Mouse (Mus musculus): Measurements from ENCODE around the gene Dynll2.

Gene Dynll2

DNA sequence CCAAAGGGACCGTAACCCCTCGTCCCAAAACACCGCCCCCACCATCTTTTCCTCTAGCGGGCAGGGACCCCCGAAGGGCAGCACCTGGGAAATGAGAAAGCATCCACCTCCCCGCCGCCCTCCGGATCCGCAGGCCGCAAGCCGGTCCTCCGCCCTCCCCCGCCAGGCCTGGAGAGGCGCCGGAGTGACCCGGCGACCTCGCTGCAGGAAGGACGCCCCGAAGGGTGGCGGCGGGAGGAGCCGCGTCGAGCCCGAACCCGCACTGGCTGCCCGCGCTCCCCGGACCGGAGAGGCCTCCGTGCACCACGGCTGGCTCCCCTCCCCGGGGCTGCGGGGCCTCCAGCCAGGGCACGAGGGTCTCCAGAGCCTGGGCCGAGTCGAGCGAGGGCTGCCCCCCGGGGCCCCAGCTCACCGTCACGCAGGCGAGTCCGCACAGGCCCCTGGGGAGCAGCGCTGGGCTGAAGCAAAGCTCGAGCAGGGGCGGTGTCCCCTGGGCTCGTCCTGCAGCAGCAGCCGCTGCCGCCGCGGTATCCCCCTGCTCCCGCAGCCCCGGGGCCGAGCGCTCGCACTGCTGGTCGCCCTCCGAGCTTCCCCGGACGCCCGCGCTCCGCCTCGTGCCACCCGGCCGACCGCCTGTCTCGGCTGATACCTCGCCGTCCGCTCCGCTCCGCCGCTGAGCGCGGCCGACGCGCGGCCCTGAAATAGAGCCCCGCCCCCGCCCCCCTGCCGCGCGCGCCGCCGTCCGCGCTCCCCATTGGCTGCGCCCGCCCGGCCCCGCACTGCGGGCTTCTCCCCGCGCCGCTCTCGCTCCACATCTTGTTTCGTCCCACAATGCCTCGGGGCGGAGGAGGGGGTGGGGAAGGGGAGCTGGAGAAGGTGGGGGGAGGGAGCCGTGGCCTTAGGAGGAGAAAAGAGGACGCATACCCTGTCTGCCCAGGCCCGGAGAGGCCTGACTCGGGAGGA, at the start of gene Dynll2:
Gene Dynll2 (minus strand): TSS at position 703 of the 963 bp plus-strand sequence.
- DNase-seq (ENCODE audit: inconsistent age in 2 of 2, low spot score in 1 of 2), result peak; percentile 91 to 96

DNA sequence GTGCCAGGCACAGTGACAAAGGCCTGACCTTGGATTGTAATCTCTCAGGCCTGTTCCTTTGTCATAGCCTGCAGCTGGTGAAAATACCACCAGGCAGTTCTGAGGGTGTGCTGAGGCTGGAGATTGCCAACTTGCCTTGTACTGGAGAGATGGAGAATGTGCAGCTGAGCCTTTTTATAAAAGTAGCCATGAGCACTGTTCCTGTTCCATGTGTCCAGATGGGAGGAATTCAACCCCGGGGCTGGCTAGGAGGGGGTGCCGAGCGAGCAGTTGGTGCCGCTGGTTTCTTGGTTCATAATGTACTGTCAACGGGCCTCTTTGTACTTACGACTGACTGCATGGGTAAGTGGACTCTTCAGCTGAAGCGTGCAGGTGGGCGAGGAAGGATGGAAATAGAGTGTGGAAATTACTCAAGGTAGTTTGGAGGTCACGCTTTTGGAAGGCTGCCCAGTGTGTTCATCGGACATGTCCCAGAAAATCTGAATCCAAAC, 49.5 kb upstream of the Dynll2 start:
- peak in 1 of 2 experiments; percentile 74 for DNase-seq (ENCODE audit: inconsistent age in 2 of 2, low spot score in 1 of 2)

DNA sequence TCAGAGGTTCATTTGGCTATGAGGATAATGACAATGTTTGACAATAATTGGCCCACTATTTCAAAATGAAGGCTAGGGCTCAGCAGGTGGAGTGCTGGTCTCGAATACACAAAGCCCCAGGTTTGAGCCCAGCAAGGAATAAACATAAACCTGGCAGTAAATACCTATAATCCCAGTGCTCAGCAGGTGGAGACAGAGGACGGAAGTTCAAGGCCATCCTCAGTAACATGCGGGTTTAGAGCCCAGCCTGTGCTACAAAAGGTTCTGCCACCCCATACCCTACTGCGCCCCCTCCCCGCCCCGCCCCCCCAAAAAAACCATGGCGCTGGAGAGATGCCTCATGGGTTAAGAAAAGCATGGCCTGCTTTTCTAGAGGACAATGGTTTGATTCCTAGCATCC, 48.6 kb upstream of the Dynll2 start:
- no peak for DNase-seq (ENCODE audit: inconsistent age in 2 of 2, low spot score in 1 of 2)

DNA sequence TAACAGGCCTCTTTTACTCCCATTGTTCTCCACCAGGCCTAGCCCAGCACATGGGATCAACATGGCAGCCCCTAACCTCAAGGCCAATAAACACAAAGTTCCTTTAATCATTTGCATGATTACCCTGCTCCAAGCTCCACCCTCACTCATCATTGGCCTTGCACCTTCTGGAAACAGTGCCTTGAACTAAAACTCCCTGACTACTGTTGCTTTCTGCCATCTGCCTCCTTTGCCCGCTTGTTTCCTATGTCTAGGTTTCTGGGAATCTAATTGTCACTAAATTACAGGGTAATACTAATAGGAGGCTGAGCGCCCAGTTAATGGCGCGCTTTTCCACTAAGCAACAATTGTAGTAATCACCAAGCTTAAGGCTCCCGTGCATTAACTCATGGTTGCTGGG, 44.4 kb upstream of the Dynll2 start:
- no peak for DNase-seq (ENCODE audit: inconsistent age in 2 of 2, low spot score in 1 of 2)

DNA sequence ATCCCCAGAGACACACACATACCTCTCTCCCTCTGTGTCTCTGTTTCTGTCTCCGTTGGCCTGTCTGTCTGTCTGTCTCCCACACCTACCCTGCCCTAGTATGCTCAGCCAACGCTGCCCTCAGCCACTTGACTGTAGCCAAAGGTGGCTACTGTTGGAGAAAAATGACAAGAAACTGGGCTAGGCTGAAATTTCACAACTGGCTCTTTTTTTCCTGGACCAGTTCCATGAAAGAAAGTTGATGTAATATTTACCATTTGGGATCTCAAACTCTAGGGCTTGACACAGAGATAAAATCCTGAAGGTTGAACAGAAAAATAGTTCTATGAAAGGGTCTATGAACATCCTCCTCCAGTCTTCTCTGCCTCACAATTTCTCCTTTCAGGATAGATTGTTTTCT, 43.5 kb upstream of the Dynll2 start:
- peak in 1 of 2 experiments; percentile 43 for DNase-seq (ENCODE audit: inconsistent age in 2 of 2, low spot score in 1 of 2)

DNA sequence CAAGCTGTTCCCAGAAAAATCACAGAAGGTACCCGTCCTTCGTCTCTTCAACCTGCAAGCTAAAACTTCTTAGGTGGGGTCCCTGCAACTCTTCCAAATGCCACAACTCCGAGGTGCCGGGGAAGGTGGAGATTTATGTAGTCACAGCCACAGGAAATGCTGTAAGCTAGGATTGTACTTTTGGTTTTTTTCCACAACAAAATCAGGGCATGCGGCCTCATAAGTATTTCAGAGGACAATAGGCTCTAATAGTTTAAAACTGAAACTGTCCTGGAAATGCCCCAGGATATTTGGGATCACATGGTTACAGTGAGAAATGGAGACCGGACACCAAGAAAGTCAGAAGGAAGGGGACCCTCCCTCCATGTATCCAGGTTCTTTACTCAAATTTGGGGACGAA, 42.9 kb upstream of the Dynll2 start:
- DNase-seq (ENCODE audit: inconsistent age in 2 of 2, low spot score in 1 of 2), result peak in 1 of 2 experiments; percentile 50

DNA sequence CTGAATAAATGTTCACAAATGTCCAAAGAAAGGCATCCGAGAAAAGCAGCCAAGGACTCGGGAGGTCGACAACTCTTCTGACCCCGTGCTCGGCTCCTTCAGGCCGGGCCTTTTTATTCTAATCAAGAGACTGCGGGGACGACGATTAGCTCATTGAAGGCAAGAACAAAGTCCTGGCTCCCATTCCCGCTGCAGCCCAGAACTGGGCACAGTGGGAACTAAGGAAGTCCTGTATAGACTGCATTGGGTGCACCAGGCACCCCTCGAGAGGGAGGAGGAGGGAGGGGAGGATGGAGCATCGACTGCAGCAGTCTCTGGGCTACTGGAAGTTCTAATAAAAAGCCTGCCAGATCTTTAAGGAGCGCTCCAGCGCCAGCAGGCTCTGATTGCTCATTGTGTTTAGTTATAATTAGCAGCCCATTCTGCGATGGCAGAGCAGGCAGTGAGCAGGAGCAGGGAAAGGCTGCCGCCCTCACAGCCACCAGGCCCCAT, 40.9 kb upstream of the Dynll2 start:
- no peak for DNase-seq (ENCODE audit: inconsistent age in 2 of 2, low spot score in 1 of 2)

DNA sequence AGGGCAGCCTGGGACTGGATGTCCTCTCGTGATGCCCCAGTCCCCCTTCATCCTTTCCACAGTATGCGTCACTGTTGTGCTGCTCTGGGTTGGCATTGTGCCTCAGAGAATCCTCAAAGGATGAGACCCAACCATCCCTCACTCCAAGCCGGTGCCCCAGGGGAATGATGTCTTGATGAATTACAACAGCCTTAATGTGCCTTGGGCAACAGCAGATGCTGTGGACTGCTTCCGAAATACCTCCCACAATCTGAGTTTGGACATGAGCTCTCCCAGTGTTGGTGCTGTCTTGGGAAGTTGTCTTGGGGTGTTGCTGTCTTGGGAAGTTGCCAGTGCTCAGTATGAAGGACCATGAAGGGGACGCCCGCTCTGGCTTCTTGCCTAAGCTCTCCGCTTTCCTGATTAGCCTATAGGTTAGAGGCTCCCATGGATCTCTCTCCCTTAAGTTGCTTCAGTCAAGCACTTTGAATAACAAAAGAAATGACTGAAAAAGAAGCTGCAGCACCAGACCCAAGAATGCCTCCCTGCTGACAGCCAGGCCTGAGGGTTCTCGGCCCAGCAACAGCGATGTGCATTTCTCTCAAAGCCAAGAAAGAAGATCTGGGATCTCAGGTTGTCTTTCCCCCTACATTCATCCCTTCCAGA, 40.2 kb upstream of the Dynll2 start:
- no peak for DNase-seq (ENCODE audit: inconsistent age in 2 of 2, low spot score in 1 of 2)

DNA sequence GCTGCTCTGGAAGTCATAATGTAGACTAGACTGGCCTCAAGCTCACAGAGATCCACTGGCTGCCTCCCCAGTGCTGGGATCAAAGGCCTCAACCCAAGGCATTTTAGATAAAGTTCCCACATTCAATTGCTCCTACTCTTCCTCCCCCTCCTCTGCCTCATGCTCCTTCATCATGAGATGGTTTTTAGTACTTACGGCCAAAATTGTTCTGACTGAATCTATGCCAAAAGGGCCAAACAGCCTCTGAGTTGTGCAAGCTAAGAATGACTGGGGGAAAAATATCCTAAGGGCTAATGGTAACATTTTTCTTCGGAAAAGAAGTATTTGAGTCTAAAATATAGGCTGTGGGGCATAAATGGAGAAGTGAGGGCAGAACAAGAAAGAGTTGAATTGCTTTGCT, 36.6 kb upstream of the Dynll2 start:
- DNase-seq (ENCODE audit: inconsistent age in 2 of 2, low spot score in 1 of 2), result peak in 1 of 2 experiments; percentile 37

DNA sequence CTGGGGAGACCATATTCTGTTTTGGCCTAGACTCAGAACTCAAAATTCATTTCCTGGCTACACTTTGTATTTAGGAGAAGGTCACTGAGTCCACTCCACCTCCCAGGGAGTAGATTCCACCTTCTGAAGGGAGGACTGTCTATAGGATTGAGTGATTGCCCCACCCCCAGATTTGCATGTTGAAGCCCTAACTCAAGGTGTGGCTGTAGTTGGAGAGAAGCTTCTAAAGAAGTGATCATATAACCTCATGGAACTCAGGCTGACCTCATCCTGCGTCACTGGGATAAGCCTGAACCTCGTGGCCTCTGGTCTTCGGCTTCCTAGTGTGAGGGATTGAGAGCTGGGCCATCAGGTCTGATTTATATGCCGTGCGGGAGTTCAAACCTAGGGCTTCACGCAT, 28.5 kb upstream of the Dynll2 start:
- no peak for DNase-seq (ENCODE audit: inconsistent age in 2 of 2, low spot score in 1 of 2)

DNA sequence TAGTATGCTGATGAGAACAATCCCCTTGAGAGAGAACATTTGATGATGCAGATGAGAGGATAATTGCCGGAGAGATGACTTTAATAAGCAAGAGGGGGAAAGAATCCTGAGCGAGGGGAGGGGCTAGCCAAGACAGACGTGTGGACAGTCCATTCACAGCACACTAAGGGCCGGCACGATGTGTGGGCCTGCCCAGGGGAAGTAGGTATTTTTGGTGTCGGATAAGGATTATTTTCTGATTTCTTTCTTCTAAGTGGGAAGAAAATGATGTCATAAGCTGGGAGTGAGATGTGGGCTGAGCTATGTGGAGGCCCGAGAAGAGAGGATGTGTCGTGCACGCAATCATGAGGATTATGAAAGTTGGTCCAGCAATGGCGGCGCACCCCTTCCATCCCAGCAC, 27.8 kb upstream of the Dynll2 start:
- DNase-seq (ENCODE audit: inconsistent age in 2 of 2, low spot score in 1 of 2), result no peak

DNA sequence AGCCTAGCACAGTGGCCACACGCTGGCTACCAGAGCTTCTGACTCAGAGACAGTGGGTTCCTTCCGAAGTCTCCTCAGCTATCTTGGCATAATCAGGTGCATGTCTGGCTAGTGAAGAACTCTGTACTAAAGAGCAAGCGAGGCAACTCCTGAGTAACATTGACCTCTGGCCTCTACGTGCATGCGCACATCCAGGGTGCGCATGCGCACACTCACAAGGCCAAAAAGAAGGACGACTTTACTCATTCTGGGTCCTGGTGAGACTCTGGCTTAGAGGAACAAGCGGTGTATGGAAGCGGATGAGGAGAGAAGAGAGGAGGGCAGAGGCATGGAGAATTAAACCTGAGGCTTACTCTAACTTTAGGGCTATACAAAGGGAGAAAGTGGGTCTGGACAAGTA, 26.3 kb upstream of the Dynll2 start:
- no peak for DNase-seq (ENCODE audit: inconsistent age in 2 of 2, low spot score in 1 of 2)

DNA sequence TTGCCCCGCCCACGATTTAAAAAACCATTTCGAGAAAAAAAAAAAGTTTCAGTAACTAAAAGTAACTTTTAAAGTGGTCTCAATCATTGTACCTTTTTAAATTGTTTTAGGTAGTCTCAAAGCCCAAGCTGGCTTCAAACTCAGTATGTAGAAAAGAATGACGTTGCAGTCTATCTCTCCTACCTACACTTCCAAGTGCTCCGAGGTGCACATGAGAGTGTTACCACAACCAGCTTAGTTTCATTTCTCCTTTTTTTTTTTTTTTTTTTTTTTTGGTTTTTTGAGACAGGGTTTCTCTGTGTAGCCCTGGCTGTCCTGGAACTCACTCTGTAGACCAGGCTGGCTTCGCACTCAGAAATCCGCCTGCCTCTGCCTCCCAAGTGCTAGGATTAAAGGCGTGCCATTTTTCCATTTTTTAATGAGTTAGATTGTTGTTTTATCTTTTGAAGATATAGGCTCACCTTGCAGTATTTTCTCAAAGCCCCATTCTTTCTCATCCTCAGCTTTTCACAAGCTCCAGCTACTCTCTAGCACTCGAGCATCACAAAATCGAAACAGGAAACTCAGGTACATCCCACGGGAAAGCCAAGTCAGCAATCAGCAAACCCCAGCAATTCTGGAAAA, 25.4 kb upstream of the Dynll2 start:
- DNase-seq (ENCODE audit: inconsistent age in 2 of 2, low spot score in 1 of 2), result no peak

DNA sequence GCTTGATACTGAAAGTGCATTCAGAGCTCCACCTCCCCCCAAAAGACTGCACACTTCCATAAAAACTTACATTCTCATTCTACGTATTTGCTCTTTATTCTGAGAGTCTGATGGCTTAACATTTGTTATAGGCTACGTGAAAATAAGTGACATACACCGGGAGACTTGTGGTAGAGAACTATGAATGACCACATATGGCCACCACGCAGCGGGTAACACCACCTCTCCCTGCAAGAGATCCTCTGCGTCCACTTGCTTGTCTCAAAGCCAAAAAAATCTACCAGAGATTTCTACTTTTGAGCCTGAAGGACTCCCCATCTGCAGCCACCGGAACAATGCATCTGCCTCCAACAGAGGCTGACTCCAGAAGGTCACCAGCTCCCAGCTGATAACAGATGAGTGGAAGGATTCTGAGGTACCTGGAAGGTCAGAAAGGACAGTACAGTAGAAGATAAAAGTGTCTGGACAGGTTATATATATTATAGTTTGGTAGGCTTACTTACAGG, 24.6 kb upstream of the Dynll2 start:
- peak in 1 of 2 experiments; percentile 40 for DNase-seq (ENCODE audit: inconsistent age in 2 of 2, low spot score in 1 of 2)

DNA sequence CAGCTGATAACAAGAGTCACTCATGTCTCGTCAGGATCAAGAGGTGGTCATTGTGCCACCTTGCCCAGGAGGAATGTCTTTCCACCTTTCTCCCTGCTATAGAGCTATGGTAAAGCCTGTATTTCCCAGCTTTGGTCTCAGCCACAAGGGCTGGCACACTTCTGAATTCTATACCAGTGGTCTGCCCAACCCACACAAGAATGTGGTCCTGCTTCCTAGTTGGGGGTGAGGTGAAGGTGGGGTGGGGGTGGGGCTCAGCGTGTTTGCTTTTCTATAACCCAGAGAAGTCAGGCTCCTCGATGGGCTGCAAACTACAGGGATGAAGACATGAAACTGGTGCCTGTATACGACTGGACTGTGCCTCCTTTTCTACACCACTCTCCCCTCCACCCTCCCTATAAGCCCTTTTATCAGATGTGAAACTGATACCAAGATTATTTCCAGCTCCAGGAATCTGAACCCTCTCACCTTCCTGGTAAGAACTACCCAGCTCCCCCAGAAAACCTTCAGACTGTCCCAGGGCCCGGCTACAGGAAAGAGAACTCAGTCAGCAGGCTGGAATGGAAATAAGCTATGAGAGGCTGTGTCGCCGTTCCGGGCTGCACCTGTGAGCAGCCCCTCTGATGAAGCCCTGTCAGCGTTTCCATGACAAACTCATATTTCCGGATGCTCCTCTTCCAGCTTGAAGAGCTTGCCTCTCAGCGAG, 24.0 kb upstream of the Dynll2 start:
- DNase-seq (ENCODE audit: inconsistent age in 2 of 2, low spot score in 1 of 2), result no peak

DNA sequence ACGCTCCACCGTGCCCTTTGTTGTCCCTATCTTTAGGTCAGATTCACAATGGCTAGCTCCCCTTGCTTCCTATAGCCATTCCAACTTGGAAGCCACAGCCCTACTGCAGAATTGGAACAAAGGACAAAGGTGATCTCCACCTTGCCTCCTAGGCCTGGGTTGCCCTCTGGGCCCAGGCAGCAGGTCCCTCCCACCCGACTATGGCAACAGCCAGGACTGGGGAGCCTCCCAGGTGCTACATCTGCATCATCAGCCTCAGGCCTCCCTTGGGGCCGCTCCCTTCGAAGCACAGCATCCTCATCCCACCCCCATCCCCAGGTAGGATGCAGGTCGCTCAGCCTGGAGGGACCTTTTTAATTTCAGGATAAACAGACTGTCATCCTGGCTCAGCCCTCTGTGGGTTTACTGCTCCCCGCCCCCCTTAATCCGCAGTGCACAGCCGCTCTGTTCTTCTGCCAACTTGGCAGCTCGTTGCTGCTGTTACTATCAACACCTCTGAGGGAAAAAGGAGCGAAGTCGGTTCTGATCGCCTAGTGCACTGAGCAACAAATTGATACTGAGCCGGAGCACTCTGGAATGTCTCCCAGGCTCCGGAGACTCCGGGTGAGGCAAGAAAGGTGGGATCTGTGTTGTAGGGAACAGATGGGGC, 22.3 kb upstream of the Dynll2 start:
- no peak for DNase-seq (ENCODE audit: inconsistent age in 2 of 2, low spot score in 1 of 2)

DNA sequence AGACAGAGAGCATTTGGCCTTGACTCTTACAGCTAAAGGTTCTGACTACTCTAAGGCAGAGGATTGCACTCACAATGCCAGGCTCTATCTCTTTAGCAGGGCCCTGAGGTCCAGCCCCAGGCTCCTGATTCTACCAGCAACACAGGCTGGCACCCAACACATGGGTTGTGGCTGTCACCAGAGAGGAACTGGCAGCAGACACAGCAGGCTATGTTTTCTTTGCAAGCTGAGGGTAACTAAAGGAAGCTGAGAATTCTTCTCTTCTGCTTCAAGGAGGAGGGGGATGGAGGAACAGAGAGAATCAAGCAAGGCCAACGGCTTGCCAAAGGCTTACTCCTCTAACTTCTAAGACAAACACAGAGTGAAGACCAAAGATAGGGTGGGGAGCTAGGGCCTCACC, 21.3 kb upstream of the Dynll2 start:
- DNase-seq (ENCODE audit: inconsistent age in 2 of 2, low spot score in 1 of 2), result no peak

DNA sequence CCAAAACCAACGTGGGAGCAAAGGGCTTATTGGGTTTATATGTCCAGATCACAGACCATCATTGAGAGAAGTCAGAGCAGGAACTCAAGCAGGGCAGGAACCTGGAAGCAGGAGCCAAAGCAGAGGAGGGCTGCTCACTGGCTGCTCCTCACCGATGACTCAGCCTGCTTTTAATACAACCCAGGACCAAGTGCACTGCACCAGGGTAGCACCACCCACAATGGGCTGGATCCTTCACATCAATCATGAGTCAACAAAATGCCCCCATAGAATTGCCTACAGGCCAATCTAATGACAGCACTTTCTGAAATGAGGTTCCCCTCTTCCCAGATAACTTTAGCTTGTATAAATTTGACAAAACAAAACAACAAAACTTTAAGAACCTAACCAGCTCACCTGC, 16.8 kb upstream of the Dynll2 start:
- DNase-seq (ENCODE audit: inconsistent age in 2 of 2, low spot score in 1 of 2), result no peak

DNA sequence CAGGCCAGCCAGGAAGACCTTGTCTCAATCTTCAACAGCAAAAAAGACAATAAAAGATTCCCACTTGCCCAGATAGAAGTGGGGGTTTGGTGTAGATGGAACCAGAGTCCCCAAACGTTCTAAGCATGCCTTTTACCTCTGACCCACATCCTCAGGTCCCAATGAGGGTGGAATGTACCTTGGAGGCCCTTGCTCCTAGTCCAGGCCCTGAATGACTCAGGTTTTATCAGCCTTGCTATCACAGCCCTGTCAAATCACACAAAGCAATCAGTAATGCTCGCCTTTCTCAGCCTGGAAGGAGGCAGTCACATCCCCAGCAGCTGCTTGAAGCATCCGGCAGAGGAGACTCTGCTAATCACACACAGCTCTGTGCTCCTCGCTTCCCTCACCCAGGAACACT, 15.4 kb upstream of the Dynll2 start:
- no peak for DNase-seq (ENCODE audit: inconsistent age in 2 of 2, low spot score in 1 of 2)

DNA sequence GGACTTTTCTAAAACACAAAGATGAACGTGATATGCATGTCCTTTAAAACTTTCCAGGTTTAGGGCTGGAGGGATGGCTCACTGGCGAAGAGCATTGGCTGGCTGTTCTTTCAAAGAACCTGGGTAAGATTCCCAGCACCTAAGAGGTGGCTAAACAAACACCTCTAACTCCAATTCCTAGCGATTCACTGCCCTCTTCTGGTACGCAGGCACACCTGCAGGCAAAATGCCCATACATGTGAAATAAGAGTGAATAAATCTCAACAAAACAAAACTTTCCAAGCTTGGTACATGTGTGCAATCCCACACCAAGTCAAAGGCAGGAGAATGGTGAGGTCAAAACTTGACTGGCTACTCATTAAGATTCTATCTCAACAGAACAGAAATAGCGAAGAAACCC, 12.4 kb upstream of the Dynll2 start:
- DNase-seq (ENCODE audit: inconsistent age in 2 of 2, low spot score in 1 of 2), result no peak
